Mouse (Mus musculus): ENCODE results near the gene Grm8.

GRCm38 (mm10) chr6:27895153-27895552 lies 239.8 kb downstream of the Grm8 start:
- TF ChIP-seq POLR2A (IDR thresholded peaks at IDR 0.05; ENCODE audit: borderline replicate concordance, extremely low read depth, insufficient read depth, insufficient read length, poor library complexity, severe bottlenecking) (no peak), CTCF (IDR thresholded peaks at IDR 0.05; ENCODE audit: borderline replicate concordance, extremely low read depth, insufficient read depth, insufficient read length) (no peak)
